Mouse (Mus musculus) neural tube, embryonic 14.5 days (tissue): ENCODE measurements around the gene Map1s. TPM values are rescaled to one million over a fixed set of nuclear protein-coding genes. Genes with fewer than 3 reads are reported as not detected.
A peak's percentile ranks its signal among the peaks of the same experiment; 100 is the strongest.
"Not testable (repeated sequence)": the region's sequence is repeated elsewhere in the genome, so short reads cannot be mapped to it uniquely, and the experiment has no call there.

Experiments used
- ATAC-seq: fragments of 200-750 bp; cut with Nextera tagmentation; 2 replicates; pipeline ENCODE4 v1.8.0; 2017; ENCODE audit warnings: low read depth, mild to moderate bottlenecking, moderate TSS enrichment, moderate library complexity
- H3K27ac ChIP-seq: fragments of 300-500 bp; sonication (generic); 2 replicates; pipeline ENCODE4 v1.5.1; 2014; ENCODE audit warnings: low read depth, mild to moderate bottlenecking, control low read depth, low read length, moderate library complexity, mixed read lengths
- H3K27me3 ChIP-seq: fragments of 300-500 bp; sonication (generic); 2 replicates; pipeline ENCODE4 v1.6.1; 2014; ENCODE audit warnings: low read length; ENCODE audit not compliant: control insufficient read depth, insufficient read depth
- H3K36me3 ChIP-seq: fragments of 300-500 bp; sonication (generic); 2 replicates; pipeline ENCODE4 v1.6.1; 2014; ENCODE audit warnings: low read length, mixed read lengths; ENCODE audit not compliant: control insufficient read depth, insufficient read depth
- H3K4me1 ChIP-seq: fragments of 300-500 bp; sonication (generic); 2 replicates; pipeline ENCODE4 v1.6.1; 2014; ENCODE audit warnings: low read length; ENCODE audit not compliant: control insufficient read depth, insufficient read depth
- H3K4me2 ChIP-seq: fragments of 300-500 bp; sonication (generic); 2 replicates; pipeline ENCODE4 v1.6.1; 2014; ENCODE audit warnings: mild to moderate bottlenecking, low read depth, low read length, control low read depth
- H3K4me3 ChIP-seq: fragments of 300-500 bp; sonication (generic); 2 replicates; pipeline ENCODE4 v1.5.1; 2014; ENCODE audit warnings: low read depth, low read length, control low read depth, mixed read lengths
- H3K9ac ChIP-seq: fragments of 300-500 bp; sonication (generic); replicated peaks from 2 replicates; pipeline ENCODE4 v1.6.1; 2014; ENCODE audit warnings: low read depth, mild to moderate bottlenecking, control low read depth, low read length, mixed read lengths
- H3K9me3 ChIP-seq: fragments of 300-500 bp; sonication (generic); 2 replicates; pipeline ENCODE4 v1.6.1; 2016; ENCODE audit warnings: low read length; ENCODE audit not compliant: control insufficient read depth
- WGBS: fragments of 180-500 bp; shearing (Covaris S2); extraction: QIAGEN DNeasy Blood & Tissue Kit; methylation state at CpG from one replicate; pipeline ENCODE4 v1.1.7; 2014; 5-methylcytosine and 5-hydroxymethylcytosine counted together
- polyA plus RNA-seq: library from polyadenylated mRNA; unstranded; fragments of >200 nt; fragmentation: Nextera tagmentation; extraction: Ambion mirVana; gene quantifications from 2 replicates; pipeline ENCODE4 v1.2.1, GENCODE M21; 2014

Gene Map1s
- polyA plus RNA-seq, 1 experiment from 2014 or later: 50.1 TPM

- 97% methylated on average over 8 of the region's 8 CpGs for WGBS
- ATAC-seq: no peak
- Histone ChIP-seq H3K27ac (no peak overlapping the region), H3K27me3 (peaks cover 32% of the 10 kb centered on the region), H3K36me3 (peaks cover 18% of the 10 kb centered on the region), H3K4me3 (no peak overlapping the region), H3K4me1 (peaks cover 17% of the 10 kb centered on the region), H3K9ac (no peak overlapping the region), H3K4me2 (no peak overlapping the region), H3K9me3 (no peaks in the 10 kb centered on the region)
Observed at GRCm38 (mm10) chr8:70894771-70895545, 10.8 kb upstream of the Map1s start.

GRCm38 (mm10) chr8:70895571-70896259 is 10.0 kb upstream of the Map1s start:
- Histone ChIP-seq H3K4me2 (peak overlapping the region; percentile 93; the same call in 1 of the 2 replicates), H3K36me3 (peaks cover 18% of the 10 kb centered on the region), H3K27me3 (peaks cover 27% of the 10 kb centered on the region), H3K4me3 (peak overlapping the region; percentile 51), H3K4me1 (peaks cover 17% of the 10 kb centered on the region)
- not testable (repeated sequence) for H3K27ac ChIP-seq, H3K9me3 ChIP-seq, ATAC-seq, H3K9ac ChIP-seq
- 82% methylated on average over 22 of the region's 24 CpGs for WGBS

GRCm38 (mm10) chr8:70896316-70897020 is 9.3 kb upstream of the Map1s start:
- peak overlapping the region; percentile 51 for H3K4me3 ChIP-seq
- H3K9ac ChIP-seq: peak overlapping the region; percentile 89
- peaks cover 18% of the 10 kb centered on the region for H3K36me3 ChIP-seq
- H3K27ac ChIP-seq: no peak overlapping the region
- H3K4me1 ChIP-seq: peaks cover 17% of the 10 kb centered on the region
- H3K9me3 ChIP-seq: no peaks in the 10 kb centered on the region
- H3K4me2 ChIP-seq: peak overlapping the region; percentile 93
- no peak for ATAC-seq
- H3K27me3 ChIP-seq: peaks cover 19% of the 10 kb centered on the region
- 6% methylated on average over 25 of the region's 25 CpGs for WGBS

- Histone ChIP-seq H3K4me1 (peaks cover 17% of the 10 kb centered on the region), H3K4me3 (peak within 1 kb of the TSS; percentile 51), H3K27ac (peak within 1 kb of the TSS; percentile 64), H3K9ac (peak within 1 kb of the TSS; percentile 89), H3K36me3 (peaks cover 18% of the 10 kb centered on the region), H3K9me3 (no peaks in the 10 kb centered on the region), H3K4me2 (peak within 1 kb of the TSS; percentile 93), H3K27me3 (peaks cover 12% of the 10 kb centered on the region)
- under 1% methylated on average over 60 of the region's 60 CpGs for WGBS
- peak; percentile 97 for ATAC-seq
Observed at GRCm38 (mm10) chr8:70897021-70897680, 8.6 kb upstream of the Map1s start, which contains the start of gene Rpl18a. Gene Rpl18a (minus strand): TSS chr8:70897412.

- H3K4me2 ChIP-seq: peak overlapping the region; percentile 86
- peak overlapping the region; percentile 50; the same call in 1 of the 2 replicates for H3K27ac ChIP-seq
- H3K27me3 ChIP-seq: peaks cover 6% of the 10 kb centered on the region
- under 1% methylated on average over 20 of the region's 20 CpGs for WGBS
- H3K4me3 ChIP-seq: peak overlapping the region; percentile 51
- peaks cover 11% of the 10 kb centered on the region for H3K4me1 ChIP-seq
- H3K36me3 ChIP-seq: peaks cover 18% of the 10 kb centered on the region
- peak; percentile 72 for ATAC-seq
- H3K9me3 ChIP-seq: no peaks in the 10 kb centered on the region
- H3K9ac ChIP-seq: peak overlapping the region; percentile 55
Observed at GRCm38 (mm10) chr8:70897681-70898413, 7.9 kb upstream of the Map1s start.

GRCm38 (mm10) chr8:70898661-70899198 is 7.0 kb upstream of the Map1s start:
- no peak for ATAC-seq
- Histone ChIP-seq H3K9me3 (no peaks in the 10 kb centered on the region), H3K27me3 (no peaks in the 10 kb centered on the region), H3K36me3 (peaks cover 18% of the 10 kb centered on the region), H3K9ac (peak overlapping the region; percentile 46; the same call in 1 of the 2 replicates), H3K4me2 (no peak overlapping the region), H3K4me3 (peak overlapping the region; percentile 51; the same call in 1 of the 2 replicates), H3K27ac (no peak overlapping the region; the same call in 1 of the 2 replicates), H3K4me1 (peaks cover 11% of the 10 kb centered on the region)
- WGBS: 49% methylated on average over 2 of the region's 2 CpGs

GRCm38 (mm10) chr8:70899226-70899625 is 6.5 kb upstream of the Map1s start:
- no peak for ATAC-seq
- H3K27me3 ChIP-seq: no peaks in the 10 kb centered on the region
- WGBS: 80% methylated on average over 2 of the region's 2 CpGs
- H3K27ac ChIP-seq: no peak overlapping the region
- no peak overlapping the region for H3K4me3 ChIP-seq
- H3K9me3 ChIP-seq: no peaks in the 10 kb centered on the region
- H3K9ac ChIP-seq: no peak overlapping the region
- no peak overlapping the region for H3K4me2 ChIP-seq
- peaks cover 17% of the 10 kb centered on the region for H3K36me3 ChIP-seq
- H3K4me1 ChIP-seq: peaks cover 11% of the 10 kb centered on the region

- Histone ChIP-seq H3K4me3 (no peak overlapping the region), H3K27me3 (no peaks in the 10 kb centered on the region), H3K9ac (no peak overlapping the region), H3K9me3 (no peaks in the 10 kb centered on the region), H3K4me2 (no peak overlapping the region), H3K4me1 (peaks cover 11% of the 10 kb centered on the region), H3K27ac (no peak overlapping the region), H3K36me3 (no peaks in the 10 kb centered on the region)
- WGBS: 77% methylated on average over 2 of the region's 2 CpGs
- ATAC-seq: no peak
Observed at GRCm38 (mm10) chr8:70900872-70901387, 4.8 kb upstream of the Map1s start.
